Mouse (Mus musculus): ENCODE measurements at regions not wholly inside any gene's neighbourhood (a gene's known extent, or its start where the extent isn't known, plus 50 kb on each side); places are given as distances from the start of the nearest gene placed in this dataset.

Small RNA genes lying in the stretch of these regions (microRNA-seq; reads per million reads assigned to microRNA genes)
- gene Gm44326 (0 reads per million in 2 experiments), gene Mir5099 (15.8 to 19.8 reads per million in 2 experiments)

Measured in left cerebral cortex, postnatal 25 days (tissue).